Mouse (Mus musculus) bone marrow macrophage, adult 2 months (primary cell): ENCODE data around the gene Srcin1.

Experiments used
- CTCF ChIP-seq: IDR thresholded peaks from 2 replicates; pipeline ENCODE4 v1.5.1; 2012; ENCODE audit warnings: low read depth, mild to moderate bottlenecking, low read length, moderate library complexity
- POLR2A ChIP-seq: IDR thresholded peaks from 2 replicates; pipeline ENCODE4 v1.6.1; 2012; ENCODE audit warnings: mild to moderate bottlenecking, low read depth, low read length, borderline replicate concordance

- TF ChIP-seq CTCF (no peak), POLR2A (no peak)
These were observed 70.2 kb downstream of the Srcin1 start for GRCm38 (mm10) chr11:97505784-97506183.
